Mouse (Mus musculus): Measurements from ENCODE around the gene Mavs. TPM values are rescaled to one million over a fixed set of nuclear protein-coding genes. Genes with fewer than 3 reads are reported as not detected.
"Not testable (repeated sequence)": the region's sequence is repeated elsewhere in the genome, so short reads cannot be mapped to it uniquely, and the experiment has no call there.

Mavs gene
- polyA plus RNA-seq, 2 experiments = 25.9 TPM

DNA sequence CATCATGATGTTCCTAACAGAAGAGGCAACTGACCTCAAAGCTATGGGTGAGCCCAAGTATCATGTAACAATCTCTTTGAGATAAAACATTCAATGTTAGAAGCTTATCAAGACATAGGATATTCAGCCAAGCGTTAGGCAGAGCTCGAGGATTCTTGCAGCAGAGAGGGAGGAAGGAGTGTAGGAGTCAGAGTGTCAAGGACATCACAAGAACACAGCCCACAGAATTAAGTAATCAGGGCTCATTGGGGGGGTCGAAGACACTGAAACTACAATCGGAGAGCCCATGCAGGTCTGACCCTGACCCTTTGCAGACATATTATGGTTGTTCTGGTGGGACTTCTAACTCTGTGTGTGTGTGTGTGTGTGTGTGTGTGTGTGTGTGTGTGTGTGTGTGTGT is 13.8 kb upstream of the Mavs start:
- DNase-seq (ENCODE audit: low read depth in 3 of 3, low spot score in 3 of 3) (no peak), ATAC-seq (ENCODE audit: insufficient read depth) (no peak)
- Histone ChIP-seq H3K27ac (no peak overlapping the region), H3K27me3 (ENCODE audit: control insufficient read depth, insufficient read depth, low read length) (no peaks in the 10 kb centered on the region), H3K9ac (replicated peaks) (no peak overlapping the region), H3K4me2 (ENCODE audit: low read depth) (no peak overlapping the region), H3K9me3 (ENCODE audit: control insufficient read depth, low read length) (no peaks in the 10 kb centered on the region), H3K36me3 (replicated peaks; ENCODE audit: control insufficient read depth, insufficient read depth, low read depth) (no peaks in the 10 kb centered on the region; the same call in 1 of the 2 replicates), H3K4me3 (ENCODE audit: insufficient read depth in 1 of 2, low read depth in 2 of 2, low read length in 2 of 2) (no peak overlapping the region), H3K4me1 (replicated peaks; ENCODE audit: control insufficient read depth in 2 of 2, insufficient read depth in 2 of 2, low read length in 1 of 2) (peaks cover 35 to 44% of the 10 kb centered on the region in 2 experiments)
- WGBS (ENCODE audit: insufficient replicate concordance) = 47% methylated on average over 4 of the region's 4 CpGs
- TF ChIP-seq CTCF (IDR thresholded peaks at IDR 0.05; ENCODE audit: low read depth) (no peak), EP300 (IDR thresholded peaks at IDR 0.05; ENCODE audit: low read depth) (no peak)

DNA sequence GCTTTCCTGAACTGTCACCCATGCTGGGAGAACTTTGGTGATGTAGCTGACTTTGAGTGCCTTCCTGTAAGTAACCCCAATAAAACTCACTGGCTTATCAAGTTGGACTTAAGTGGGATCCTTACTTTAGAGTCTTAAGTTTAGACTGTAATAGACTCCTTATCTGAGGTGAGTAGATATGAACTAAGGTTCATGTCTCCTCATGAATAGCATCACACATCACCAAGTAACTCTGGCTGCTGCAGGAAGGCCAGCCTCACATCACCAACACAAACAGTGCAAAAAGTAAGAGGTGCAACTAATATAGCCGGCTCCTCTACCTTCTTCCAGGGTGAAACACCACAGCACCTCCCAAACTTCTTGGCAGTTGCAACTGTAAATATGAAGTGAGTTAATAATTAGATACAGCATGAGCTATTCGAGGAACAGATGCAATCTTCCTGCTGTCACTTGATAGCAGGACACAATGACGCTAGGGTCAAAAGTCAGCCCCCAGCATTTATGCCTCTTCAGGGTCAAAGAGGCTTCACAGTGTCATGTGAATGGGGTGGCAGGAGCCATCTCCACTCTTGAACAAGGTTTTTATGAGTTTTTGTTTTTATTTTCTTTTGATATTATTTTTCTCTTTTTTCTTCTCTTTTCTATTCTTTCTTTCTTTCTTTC is 11.9 kb upstream of the Mavs start:
- H3K27me3 ChIP-seq (ENCODE audit: control insufficient read depth, insufficient read depth, low read length) = no peaks in the 10 kb centered on the region
- TF ChIP-seq EP300 (IDR thresholded peaks at IDR 0.05; ENCODE audit: low read depth) = no peak
- TF ChIP-seq CTCF (IDR thresholded peaks at IDR 0.05; ENCODE audit: low read depth) = no peak
- no peak overlapping the region for H3K4me3 ChIP-seq (ENCODE audit: insufficient read depth in 1 of 2, low read depth in 2 of 2, low read length in 2 of 2)
- peak overlapping the region; percentile 91 for H3K27ac ChIP-seq
- peaks cover 39 to 49% of the 10 kb centered on the region in 2 experiments for H3K4me1 ChIP-seq (replicated peaks; ENCODE audit: control insufficient read depth in 2 of 2, insufficient read depth in 2 of 2, low read length in 1 of 2)
- no peak for DNase-seq (ENCODE audit: low read depth in 3 of 3, low spot score in 3 of 3)
- H3K36me3 ChIP-seq (replicated peaks; ENCODE audit: control insufficient read depth, insufficient read depth, low read depth) = no peaks in the 10 kb centered on the region
- WGBS (ENCODE audit: insufficient replicate concordance) = 24% methylated on average over 3 of the region's 3 CpGs
- peak overlapping the region; percentile 25 for H3K9ac ChIP-seq (replicated peaks)
- no peak for ATAC-seq (ENCODE audit: insufficient read depth)
- no peaks in the 10 kb centered on the region for H3K9me3 ChIP-seq (ENCODE audit: control insufficient read depth, low read length)
- H3K4me2 ChIP-seq (ENCODE audit: low read depth) = peak overlapping the region; percentile 49

DNA sequence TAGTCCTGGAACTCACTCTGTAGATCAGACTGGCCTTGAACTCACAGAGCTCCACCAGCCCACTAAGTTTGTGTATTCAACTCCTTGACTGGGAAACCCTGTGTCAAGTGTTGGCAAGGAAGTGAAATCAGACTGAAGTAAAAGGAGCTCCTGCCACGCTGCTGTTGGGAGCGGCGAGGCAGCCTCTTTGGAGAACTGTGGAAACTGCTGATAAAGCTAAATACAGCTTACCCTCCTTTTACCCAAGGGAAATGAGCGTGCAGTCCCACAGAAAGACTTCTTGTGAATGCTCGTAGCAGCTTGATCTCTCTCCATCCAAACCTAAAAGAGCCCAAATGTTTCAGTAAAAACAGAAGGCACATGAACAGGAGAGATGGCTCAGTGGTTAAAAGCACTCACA is 11.3 kb upstream of the Mavs start:
- H3K9ac ChIP-seq (replicated peaks) = peak overlapping the region; percentile 63
- no peaks in the 10 kb centered on the region for H3K9me3 ChIP-seq (ENCODE audit: control insufficient read depth, low read length)
- H3K36me3 ChIP-seq (replicated peaks; ENCODE audit: control insufficient read depth, insufficient read depth, low read depth) = no peaks in the 10 kb centered on the region
- 10% methylated on average over 5 of the region's 5 CpGs for WGBS (ENCODE audit: insufficient replicate concordance)
- peaks cover 39 to 49% of the 10 kb centered on the region in 2 experiments for H3K4me1 ChIP-seq (replicated peaks; ENCODE audit: control insufficient read depth in 2 of 2, insufficient read depth in 2 of 2, low read length in 1 of 2)
- TF ChIP-seq CTCF (IDR thresholded peaks at IDR 0.05; ENCODE audit: low read depth) (no peak; the same call in 1 of the 2 replicates), EP300 (IDR thresholded peaks at IDR 0.05; ENCODE audit: low read depth) (no peak)
- no peak overlapping the region for H3K4me3 ChIP-seq (ENCODE audit: insufficient read depth in 1 of 2, low read depth in 2 of 2, low read length in 2 of 2)
- H3K4me2 ChIP-seq (ENCODE audit: low read depth) = peak overlapping the region; percentile 49
- DNase-seq (ENCODE audit: low read depth in 3 of 3, low spot score in 3 of 3) = no peak
- peak; percentile 39 for ATAC-seq (ENCODE audit: insufficient read depth)
- H3K27me3 ChIP-seq (ENCODE audit: control insufficient read depth, insufficient read depth, low read length) = no peaks in the 10 kb centered on the region
- H3K27ac ChIP-seq = peak overlapping the region; percentile 91

DNA sequence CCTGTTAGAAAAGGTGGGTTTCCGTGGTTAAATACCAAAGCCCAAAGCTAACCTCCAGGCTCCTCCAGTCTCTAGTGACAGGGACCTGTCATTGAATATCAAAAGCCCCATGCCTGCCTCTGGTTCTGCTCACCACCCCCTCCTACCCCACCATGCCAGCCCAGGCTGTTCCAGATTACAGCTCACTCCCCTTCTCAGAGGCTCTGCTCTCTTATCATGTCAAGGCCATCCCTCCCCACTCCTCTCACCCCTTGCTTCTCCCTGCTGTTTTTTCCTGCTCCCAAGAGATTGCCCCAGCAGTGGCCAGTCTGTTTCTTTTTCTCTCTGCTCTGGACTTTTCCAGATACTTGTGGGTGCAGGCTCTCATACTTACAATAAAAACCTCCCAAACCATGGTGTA is 10.3 kb upstream of the Mavs start:
- no peaks in the 10 kb centered on the region for H3K36me3 ChIP-seq (replicated peaks; ENCODE audit: control insufficient read depth, insufficient read depth, low read depth)
- DNase-seq (ENCODE audit: low read depth in 3 of 3, low spot score in 3 of 3) = peak; percentile 83 to 88 (median 86)
- peak overlapping the region; percentile 63 for H3K9ac ChIP-seq (replicated peaks)
- peaks cover 39 to 49% of the 10 kb centered on the region in 2 experiments for H3K4me1 ChIP-seq (replicated peaks; ENCODE audit: control insufficient read depth in 2 of 2, insufficient read depth in 2 of 2, low read length in 1 of 2)
- peak; percentile 99 for ATAC-seq (ENCODE audit: insufficient read depth)
- 22% methylated on average over 1 of the region's 1 CpGs for WGBS (ENCODE audit: insufficient replicate concordance)
- TF ChIP-seq CTCF (IDR thresholded peaks at IDR 0.05; ENCODE audit: low read depth) = no peak
- TF ChIP-seq EP300 (IDR thresholded peaks at IDR 0.05; ENCODE audit: low read depth) = peak; percentile 96
- no peak overlapping the region for H3K4me3 ChIP-seq (ENCODE audit: insufficient read depth in 1 of 2, low read depth in 2 of 2, low read length in 2 of 2)
- H3K27me3 ChIP-seq (ENCODE audit: control insufficient read depth, insufficient read depth, low read length) = no peaks in the 10 kb centered on the region
- peak overlapping the region; percentile 49 for H3K4me2 ChIP-seq (ENCODE audit: low read depth)
- H3K9me3 ChIP-seq (ENCODE audit: control insufficient read depth, low read length) = no peaks in the 10 kb centered on the region
- peak overlapping the region; percentile 91 for H3K27ac ChIP-seq

DNA sequence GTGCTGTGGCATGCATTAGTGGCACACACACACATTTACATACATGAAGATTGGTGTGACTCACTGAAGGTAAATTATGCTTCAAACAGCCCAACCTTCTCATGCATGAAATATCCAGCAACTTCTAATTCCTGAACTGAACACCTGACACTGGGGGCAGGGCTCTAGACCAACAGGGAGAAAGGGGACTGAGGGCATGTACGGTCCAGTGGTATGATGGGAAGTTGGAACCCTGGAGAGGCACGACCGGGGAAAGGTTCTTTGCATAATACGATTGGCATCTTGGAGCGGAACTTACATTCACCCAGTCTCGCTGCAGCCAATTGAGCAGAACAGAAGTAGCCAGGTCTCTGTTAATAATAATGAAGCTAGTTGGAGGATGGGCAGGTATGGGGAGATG is 8.7 kb upstream of the Mavs start:
- Histone ChIP-seq H3K9ac (replicated peaks) (no peak overlapping the region), H3K36me3 (replicated peaks; ENCODE audit: control insufficient read depth, insufficient read depth, low read depth) (no peaks in the 10 kb centered on the region), H3K9me3 (ENCODE audit: control insufficient read depth, low read length) (no peaks in the 10 kb centered on the region), H3K4me2 (ENCODE audit: low read depth) (no peak overlapping the region), H3K4me1 (replicated peaks; ENCODE audit: control insufficient read depth in 2 of 2, insufficient read depth in 2 of 2, low read length in 1 of 2) (peaks cover 39 to 47% of the 10 kb centered on the region in 2 experiments), H3K27me3 (ENCODE audit: control insufficient read depth, insufficient read depth, low read length) (no peaks in the 10 kb centered on the region), H3K4me3 (ENCODE audit: insufficient read depth in 1 of 2, low read depth in 2 of 2, low read length in 2 of 2) (no peak overlapping the region), H3K27ac (peak overlapping the region; percentile 32)
- TF ChIP-seq EP300 (IDR thresholded peaks at IDR 0.05; ENCODE audit: low read depth) (no peak), CTCF (IDR thresholded peaks at IDR 0.05; ENCODE audit: low read depth) (no peak)
- DNase-seq (ENCODE audit: low read depth in 3 of 3, low spot score in 3 of 3) (no peak), ATAC-seq (ENCODE audit: insufficient read depth) (no peak)
- 82% methylated on average over 6 of the region's 6 CpGs for WGBS (ENCODE audit: insufficient replicate concordance)

DNA sequence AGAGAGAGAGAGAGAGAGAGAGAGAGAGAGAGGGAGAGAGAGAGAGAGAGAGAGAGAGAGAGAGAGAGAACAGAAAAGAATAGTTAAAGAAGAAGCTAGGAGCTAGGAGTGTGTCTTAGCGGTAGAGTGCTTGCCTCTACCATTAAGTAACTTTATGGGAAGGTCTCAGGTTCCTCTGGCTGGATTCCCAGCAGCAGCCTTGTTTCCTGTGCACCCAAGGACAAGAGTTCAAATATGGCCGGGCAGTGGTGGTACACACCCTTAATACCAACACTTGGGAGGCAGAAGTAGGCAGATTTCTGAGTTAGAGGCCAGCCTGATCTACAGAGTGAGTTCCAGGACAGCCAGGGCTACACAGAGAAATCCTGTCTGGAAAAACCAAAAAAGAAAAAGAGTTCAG is 7.2 kb upstream of the Mavs start:
- not testable (repeated sequence) for H3K27me3 ChIP-seq (ENCODE audit: control insufficient read depth, insufficient read depth, low read length); H3K4me2 ChIP-seq (ENCODE audit: low read depth); ATAC-seq (ENCODE audit: insufficient read depth); DNase-seq (ENCODE audit: low read depth in 3 of 3, low spot score in 3 of 3); H3K9ac ChIP-seq (replicated peaks); H3K4me3 ChIP-seq (ENCODE audit: insufficient read depth in 1 of 2, low read depth in 2 of 2, low read length in 2 of 2); H3K36me3 ChIP-seq (replicated peaks; ENCODE audit: control insufficient read depth, insufficient read depth, low read depth); H3K9me3 ChIP-seq (ENCODE audit: control insufficient read depth, low read length)
- WGBS (ENCODE audit: insufficient replicate concordance) = 60% methylated on average over 2 of the region's 2 CpGs
- peaks cover 37 to 45% of the 10 kb centered on the region in 2 experiments for H3K4me1 ChIP-seq (replicated peaks; ENCODE audit: control insufficient read depth in 2 of 2, insufficient read depth in 2 of 2, low read length in 1 of 2)
- H3K27ac ChIP-seq = 0 out of 2 replicates have a peak overlapping the region, but pooled peaks have one; percentile 10
